Mouse (Mus musculus) testis, adult 2 months (tissue): Measurements from ENCODE around the gene Rubcnl. TPM values are rescaled to one million over a fixed set of nuclear protein-coding genes. Genes with fewer than 3 reads are reported as not detected.

Experiments
- H3K27ac ChIP-seq: fragments of 200-500 bp; 2 replicates; pipeline ENCODE4 v1.5.1; 2012; ENCODE audit warnings: low read depth, low read length; ENCODE audit not compliant: control insufficient read depth, insufficient read depth
- H3K27me3 ChIP-seq: fragments of 200-500 bp; 2 replicates; pipeline ENCODE4 v1.6.1; 2012; ENCODE audit warnings: mild to moderate bottlenecking, low read length, moderate library complexity; ENCODE audit not compliant: control insufficient read depth, insufficient read depth
- H3K36me3 ChIP-seq: fragments of 200-500 bp; 2 replicates; pipeline ENCODE4 v1.6.1; 2012; ENCODE audit warnings: mild to moderate bottlenecking, low read length; ENCODE audit not compliant: control insufficient read depth, insufficient read depth
- H3K4me1 ChIP-seq: fragments of 200-500 bp; 2 replicates; pipeline ENCODE4 v1.6.1; 2012; ENCODE audit warnings: low read length; ENCODE audit not compliant: control insufficient read depth, insufficient read depth
- H3K4me3 ChIP-seq: fragments of 200-500 bp; 2 replicates; pipeline ENCODE4 v1.5.1; 2012; ENCODE audit warnings: low read depth, mild to moderate bottlenecking, low read length, moderate library complexity, mixed read lengths; ENCODE audit not compliant: control insufficient read depth
- CTCF ChIP-seq: fragments of 200-500 bp; IDR thresholded peaks from 2 replicates; pipeline ENCODE4 v1.5.1; 2012; ENCODE audit warnings: low read depth, mild to moderate bottlenecking, inconsistent platforms, low read length, moderate library complexity; ENCODE audit not compliant: control insufficient read depth, insufficient read depth, insufficient replicate concordance
- POLR2A ChIP-seq: fragments of 200-500 bp; IDR thresholded peaks from 2 replicates; pipeline ENCODE4 v1.6.1; 2012; ENCODE audit warnings: low read depth, mild to moderate bottlenecking, inconsistent platforms, low read length, moderate library complexity; ENCODE audit not compliant: control insufficient read depth
- polyA plus RNA-seq: library from polyadenylated mRNA; depleted of rRNA; stranded (reverse); fragments of >200 nt; gene quantifications from 2 replicates; pipeline ENCODE4 v1.2.3, GENCODE M21; 2012

The Rubcnl gene
- polyA plus RNA-seq, 1 experiment: 1.1 TPM

DNA sequence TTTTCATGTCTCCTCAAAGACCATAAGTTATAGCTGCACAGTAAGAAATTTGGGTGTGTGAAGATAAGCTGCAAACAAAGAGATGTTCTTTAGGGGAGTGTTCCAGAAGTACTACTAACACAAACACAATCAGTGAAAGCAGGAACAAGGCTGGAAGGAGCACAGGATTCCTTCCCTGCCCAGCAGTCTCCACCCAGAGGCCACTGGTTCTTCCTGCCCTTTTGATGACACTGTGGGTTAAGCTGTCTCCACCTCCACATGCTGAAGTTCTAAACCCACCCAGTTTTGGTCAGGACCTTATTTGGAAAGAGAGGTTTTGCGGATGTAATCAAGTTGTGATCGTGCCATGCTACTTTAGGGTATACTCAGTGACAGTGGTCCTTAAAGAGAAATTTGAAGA, 18.8 kb upstream of the Rubcnl start:
- no peaks in the 10 kb centered on the region for H3K36me3 ChIP-seq
- H3K4me3 ChIP-seq: no peak overlapping the region
- H3K27me3 ChIP-seq: no peaks in the 10 kb centered on the region
- no peak for TF ChIP-seq POLR2A
- TF ChIP-seq CTCF: no peak
- no peak overlapping the region for H3K27ac ChIP-seq
- H3K4me1 ChIP-seq: no peaks in the 10 kb centered on the region

GRCm38 (mm10) chr14:75001364-75001763, 14.5 kb upstream of the Rubcnl start:
- Histone ChIP-seq H3K4me3 (no peak overlapping the region), H3K27me3 (no peaks in the 10 kb centered on the region), H3K4me1 (no peaks in the 10 kb centered on the region), H3K27ac (no peak overlapping the region), H3K36me3 (no peaks in the 10 kb centered on the region)
- TF ChIP-seq POLR2A (no peak), CTCF (no peak)

DNA sequence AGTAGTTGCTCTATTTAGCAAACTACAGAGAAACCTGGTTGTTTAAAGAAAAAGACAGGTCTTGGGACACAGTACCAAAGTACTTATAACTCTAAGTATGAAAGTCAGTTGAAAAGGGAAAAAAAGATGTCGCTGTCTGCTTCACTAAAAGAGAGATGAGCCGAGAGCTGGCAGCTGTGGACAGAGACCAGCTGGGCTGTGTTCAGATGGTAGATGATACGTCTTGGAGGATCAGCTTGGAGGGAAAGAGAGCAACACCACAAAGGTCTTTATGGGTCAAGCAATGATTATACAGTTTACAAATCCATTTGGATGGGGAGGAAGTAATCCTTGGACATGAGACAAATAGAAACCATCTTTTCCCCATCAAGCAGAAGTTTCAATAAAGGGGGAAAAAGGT, 12.5 kb upstream of the Rubcnl start:
- Histone ChIP-seq H3K36me3 (no peaks in the 10 kb centered on the region), H3K4me3 (no peak overlapping the region), H3K4me1 (no peaks in the 10 kb centered on the region), H3K27me3 (no peaks in the 10 kb centered on the region), H3K27ac (no peak overlapping the region)
- TF ChIP-seq POLR2A (no peak), CTCF (no peak)

DNA sequence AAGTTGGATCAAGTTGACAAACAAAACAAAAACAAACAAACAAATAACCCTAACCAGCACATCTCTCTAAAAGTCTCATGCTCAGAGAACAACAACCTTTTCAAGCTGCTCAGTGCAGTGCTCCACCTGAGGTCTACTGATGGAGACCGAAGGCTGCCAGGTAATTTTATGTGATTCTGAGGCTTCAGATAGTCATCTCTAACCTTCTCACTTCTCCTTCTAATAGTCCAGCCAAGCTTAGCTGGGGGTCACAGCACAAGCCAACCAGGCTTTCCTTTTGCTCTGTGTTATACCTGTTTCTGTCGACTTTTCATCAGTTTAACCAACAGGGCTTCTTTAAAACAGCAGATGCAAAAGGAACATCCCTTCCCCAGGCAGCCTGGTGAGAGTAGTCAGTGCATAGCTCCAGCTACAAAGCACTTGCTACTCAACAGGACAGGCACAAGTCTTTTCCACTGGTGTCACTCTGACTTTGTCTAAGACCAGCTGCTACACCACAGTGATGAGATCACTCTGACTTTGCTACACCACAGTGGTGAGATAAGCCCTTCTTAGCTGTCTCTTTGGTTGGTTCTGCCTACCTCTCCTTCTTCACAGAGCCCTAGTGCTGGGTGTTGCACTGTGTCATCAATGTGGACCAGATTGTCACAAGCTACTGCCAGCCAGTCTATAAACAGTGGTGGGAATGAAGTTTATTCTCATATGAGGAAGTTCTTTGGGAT, 10.2 kb upstream of the Rubcnl start:
- no peaks in the 10 kb centered on the region for H3K27me3 ChIP-seq
- H3K27ac ChIP-seq: no peak overlapping the region
- H3K4me1 ChIP-seq: no peaks in the 10 kb centered on the region
- no peaks in the 10 kb centered on the region for H3K36me3 ChIP-seq
- TF ChIP-seq POLR2A (no peak), CTCF (no peak)
- no peak overlapping the region for H3K4me3 ChIP-seq

GRCm38 (mm10) chr14:75010346-75010745, 5.5 kb upstream of the Rubcnl start:
- Histone ChIP-seq H3K4me1 (no peaks in the 10 kb centered on the region), H3K27ac (no peak overlapping the region), H3K4me3 (no peak overlapping the region), H3K27me3 (no peaks in the 10 kb centered on the region), H3K36me3 (no peaks in the 10 kb centered on the region)
- no peak for TF ChIP-seq POLR2A
- no peak for TF ChIP-seq CTCF

GRCm38 (mm10) chr14:75010986-75011655, 4.7 kb upstream of the Rubcnl start:
- Histone ChIP-seq H3K4me1 (no peaks in the 10 kb centered on the region; the same call in 1 of the 2 replicates), H3K4me3 (no peak overlapping the region), H3K36me3 (no peaks in the 10 kb centered on the region), H3K27ac (no peak overlapping the region), H3K27me3 (no peaks in the 10 kb centered on the region)
- no peak for TF ChIP-seq POLR2A
- no peak for TF ChIP-seq CTCF

- Histone ChIP-seq H3K36me3 (no peaks in the 10 kb centered on the region), H3K27ac (peak overlapping the region; percentile 12; the same call in 1 of the 2 replicates), H3K4me1 (peaks cover 6% of the 10 kb centered on the region; the same call in 1 of the 2 replicates), H3K4me3 (peak overlapping the region; percentile 86), H3K27me3 (no peaks in the 10 kb centered on the region)
- TF ChIP-seq CTCF (no peak), POLR2A (no peak)
Measured at GRCm38 (mm10) chr14:75016715-75017020, 841 bp downstream of the Rubcnl start.

DNA sequence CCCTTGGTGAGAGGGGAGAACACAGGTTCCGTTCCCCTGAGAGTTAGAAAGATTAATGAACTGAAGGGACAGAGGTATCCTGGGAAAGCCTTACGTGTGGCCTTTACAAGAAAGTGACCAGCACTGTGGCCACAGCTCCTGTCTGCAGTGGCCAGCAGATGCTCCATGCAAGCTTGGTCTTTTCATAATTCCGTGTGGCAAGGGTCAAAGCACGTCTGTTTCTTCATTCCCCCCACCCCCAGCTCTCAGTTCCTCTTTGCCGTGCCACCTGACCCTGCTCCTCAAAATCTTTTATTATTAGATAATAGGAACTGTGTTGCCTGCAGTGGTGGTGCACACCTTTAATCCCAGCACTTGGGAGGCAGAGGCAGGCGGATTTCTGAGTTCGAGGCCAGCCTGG, 1.4 kb downstream of the Rubcnl start:
- Histone ChIP-seq H3K27ac (0 out of 2 replicates have a peak overlapping the region, but pooled peaks have one; percentile 1), H3K36me3 (no peaks in the 10 kb centered on the region), H3K4me3 (no peak overlapping the region), H3K4me1 (peaks cover 6% of the 10 kb centered on the region; the same call in 1 of the 2 replicates), H3K27me3 (no peaks in the 10 kb centered on the region)
- no peak for TF ChIP-seq POLR2A
- TF ChIP-seq CTCF: no peak
